ENCODE assay signal across 8 mouse cellular contexts in genomic region chr12:49384295-49384875, GRCm38 (mm10). TPM values are rescaled to one million over a fixed set of nuclear protein-coding genes. Genes with fewer than 3 reads are reported as not detected.
DNase-seq lines count a peak whose midpoint lies in the region; ATAC-seq and TF ChIP-seq lines count a peak whose summit lies in the region.

No protein-coding gene starts in this region.

- no peaks in the 10 kb centered on the region for H3K36me3 ChIP-seq in heart, embryonic 12.5 days
- no peaks in the 10 kb centered on the region for H3K36me3 ChIP-seq in limb, embryonic 12.5 days
- no peaks in the 10 kb centered on the region for H3K36me3 ChIP-seq in stomach, postnatal 0 days (ENCODE audit: control insufficient read depth, insufficient read depth, low read length)

- no peak overlapping the region for H3K27ac ChIP-seq in heart, embryonic 12.5 days (ENCODE audit: poor library complexity, severe bottlenecking)
- no peak overlapping the region for H3K27ac ChIP-seq in limb, embryonic 12.5 days
- no peak overlapping the region for H3K27ac ChIP-seq in stomach, postnatal 0 days (replicated peaks)

- H3K4me1 ChIP-seq in heart, embryonic 12.5 days (replicated peaks), result peaks cover 13% of the 10 kb centered on the region
- H3K4me1 ChIP-seq in limb, embryonic 12.5 days (replicated peaks), result peaks cover 7% of the 10 kb centered on the region
- H3K4me1 ChIP-seq in stomach, postnatal 0 days (replicated peaks; ENCODE audit: control insufficient read depth, insufficient read depth), result peaks cover 3% of the 10 kb centered on the region; the same call in 1 of the 2 replicates

- peaks cover 66% of the 10 kb centered on the region for H3K27me3 ChIP-seq in heart, embryonic 12.5 days (replicated peaks)
- H3K27me3 ChIP-seq in limb, embryonic 12.5 days, result peaks cover 66% of the 10 kb centered on the region
- peaks cover 40% of the 10 kb centered on the region for H3K27me3 ChIP-seq in stomach, postnatal 0 days (ENCODE audit: control insufficient read depth, insufficient read depth, low read length)

- H3K4me3 ChIP-seq in heart, embryonic 12.5 days, result peak overlapping the region; percentile 53
- H3K4me3 ChIP-seq in limb, embryonic 12.5 days (replicated peaks), result peak overlapping the region; percentile 41
- peak overlapping the region; percentile 17; the same call in 1 of the 2 replicates for H3K4me3 ChIP-seq in stomach, postnatal 0 days (ENCODE audit: low read depth, low read length)

- 3% methylated on average over 46 of the region's 66 CpGs for WGBS in heart, embryonic 12.5 days
- WGBS in limb, embryonic 12.5 days, result under 1% methylated on average over 45 of the region's 66 CpGs
- WGBS in stomach, postnatal 0 days, result 0% methylated on average over 34 of the region's 66 CpGs

- no peak for DNase-seq in heart, postnatal 25 days (ENCODE audit: low spot score)
- peak; percentile 41 to 46 for DNase-seq in right cerebral cortex, adult 2 months (ENCODE audit: low spot score in 2 of 2)
- no peak for DNase-seq in right cerebral cortex, postnatal 25 days
- no peak for DNase-seq in stomach, postnatal 0 days (ENCODE audit: low spot score)
- no peak for DNase-seq in MN1 (ENCODE audit: low spot score)

- no peak for TF ChIP-seq CTCF in stomach, postnatal 0 days (IDR thresholded peaks at IDR 0.05; ENCODE audit: low read depth)

- no peak overlapping the region for H3K9ac ChIP-seq in heart, embryonic 12.5 days
- H3K9ac ChIP-seq in limb, embryonic 12.5 days (replicated peaks), result no peak overlapping the region
- H3K9ac ChIP-seq in stomach, postnatal 0 days (ENCODE audit: low read length), result no peak overlapping the region

- intact Hi-C loops in heart, postnatal 25 days (cut with DNase I), result loop anchor here (10.0 kb wide), 1 partner anchor 1540 kb away; no protein-coding TSS in a partner anchor

- peak overlapping the region; percentile 79 for H3K4me2 ChIP-seq in heart, embryonic 12.5 days
- H3K4me2 ChIP-seq in limb, embryonic 12.5 days, result peak overlapping the region; percentile 60
- H3K4me2 ChIP-seq in stomach, postnatal 0 days (replicated peaks; ENCODE audit: low read depth), result peak overlapping the region; percentile 46

- no peak for ATAC-seq in heart, embryonic 12.5 days (ENCODE audit: insufficient number of reproducible peaks, low FRiP score)
- ATAC-seq in limb, embryonic 12.5 days (ENCODE audit: insufficient number of reproducible peaks, insufficient read depth, low FRiP score, low TSS enrichment, low read depth), result no peak
- ATAC-seq in stomach, postnatal 0 days (ENCODE audit: low FRiP score, low TSS enrichment), result no peak
- ATAC-seq in erythroblast, adult 5-6 weeks (replicated peaks; ENCODE audit: low FRiP score, poor library complexity, severe bottlenecking), result no peak

- no peak for TF ChIP-seq EP300 in stomach, postnatal 0 days (optimal IDR thresholded peaks at IDR 0.05)

- peaks cover 7% of the 10 kb centered on the region; the same call in 1 of the 2 replicates for H3K9me3 ChIP-seq in heart, embryonic 12.5 days (replicated peaks)
- no peaks in the 10 kb centered on the region for H3K9me3 ChIP-seq in limb, embryonic 12.5 days
- no peaks in the 10 kb centered on the region for H3K9me3 ChIP-seq in stomach, postnatal 0 days (ENCODE audit: control insufficient read depth, low read length)

RNA-seq across cellular contexts. Expression of gene Gm43517, which starts 0.6 kb away (rescaled TPM):
- not detected in 2 replicates for polyA plus RNA-seq in heart, embryonic 12.5 days (2016; fragmentation: Nextera tagmentation; extraction: Ambion mirVana)
- total RNA-seq in heart, postnatal 25 days (2021), result not detected
- polyA plus RNA-seq in limb, embryonic 12.5 days (2016; fragmentation: Nextera tagmentation; extraction: Ambion mirVana), result not detected in 2 replicates
- not detected in 2 replicates for polyA plus RNA-seq in stomach, postnatal 0 days (2015; fragmentation: Nextera tagmentation; extraction: Ambion mirVana)
- total RNA-seq in erythroblast, adult 5-6 weeks (2015; ENCODE audit: low replicate concordance), result not detected in 2 replicates
- not detected in 2 replicates for total RNA-seq in erythroblast, adult 5-6 weeks (2017; ENCODE audit: low replicate concordance)

RNA-seq across cellular contexts. Expression of gene Foxg1, which starts 1.9 kb away (rescaled TPM):
- 0.08 TPM in 1 of 2 replicates, not detected in the other for polyA plus RNA-seq in heart, embryonic 12.5 days (2016; fragmentation: Nextera tagmentation; extraction: Ambion mirVana)
- not detected for total RNA-seq in heart, postnatal 25 days (2021)
- not detected in 2 replicates for polyA plus RNA-seq in limb, embryonic 12.5 days (2016; fragmentation: Nextera tagmentation; extraction: Ambion mirVana)
- 0.12 TPM in 1 of 2 replicates, not detected in the other for polyA plus RNA-seq in stomach, postnatal 0 days (2015; fragmentation: Nextera tagmentation; extraction: Ambion mirVana)
- total RNA-seq in erythroblast, adult 5-6 weeks (2015; ENCODE audit: low replicate concordance), result not detected in 2 replicates
- not detected in 2 replicates for total RNA-seq in erythroblast, adult 5-6 weeks (2017; ENCODE audit: low replicate concordance)

Comparison
In these comparisons a context has a peak if more than half of its experiments do, and no peak if none do; other contexts are left out.
1. DNase-seq: peak in right cerebral cortex, adult 2 months (2 of 2); none in heart, postnatal 25 days (single experiment), right cerebral cortex, postnatal 25 days (single experiment), stomach, postnatal 0 days (single experiment) and MN1 (single experiment).
2. Peak in every context shown above with its lines, with median percentiles within 50 percentile points of each other: H3K4me2 ChIP-seq and H3K4me3 ChIP-seq.